Comparison of ENCODE assay signal across 16 mouse cellular contexts in the genomic region with DNA sequence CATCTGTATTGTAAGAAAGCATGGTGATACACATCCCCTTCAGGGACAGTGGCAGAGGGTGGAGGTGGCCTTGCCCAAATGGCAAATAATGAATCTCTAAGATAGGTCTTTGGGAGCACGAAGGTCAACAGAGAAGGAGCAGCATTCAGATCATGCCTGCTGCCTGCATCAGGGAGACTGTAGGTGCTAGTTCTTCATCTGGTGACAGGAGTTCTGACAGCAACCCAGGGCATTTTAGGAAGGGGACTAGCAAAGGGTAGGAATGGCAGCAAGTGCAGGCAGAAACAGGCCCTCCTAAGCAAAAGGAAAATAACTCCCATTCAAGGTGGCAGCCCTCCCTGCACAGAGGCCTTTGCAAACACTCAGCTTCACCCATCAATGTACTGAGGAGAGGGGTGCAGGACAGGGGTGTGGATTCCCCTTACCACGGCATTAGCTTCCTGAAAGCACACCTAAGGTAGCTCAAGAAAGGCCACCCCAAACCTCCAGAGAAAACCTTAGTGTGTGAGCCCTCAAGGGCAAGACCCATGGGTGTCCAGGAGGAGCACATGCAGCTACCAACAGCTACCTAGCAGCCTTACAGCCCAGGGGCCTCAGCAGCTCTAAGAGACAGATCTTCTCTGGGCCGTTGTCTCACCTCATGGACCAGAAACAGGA. TPM values are rescaled to one million over a fixed set of nuclear protein-coding genes. Genes with fewer than 3 reads are reported as not detected.
DNase-seq lines count a peak whose midpoint lies in the region; ATAC-seq and TF ChIP-seq lines count a peak whose summit lies in the region.
"Had no signal": no experiment of that assay in that cellular context is flagged by ENCODE, and none has a peak within 500 bp of the region (broad histone marks: within the 10 kb centered on the region; RNA-seq: fewer than 3 reads in every experiment).

No protein-coding gene starts in this region.

- H3K36me3 ChIP-seq in intestine, embryonic 16.5 days (ENCODE audit: control insufficient read depth, insufficient read depth, low read length), result no peaks in the 10 kb centered on the region
- no peaks in the 10 kb centered on the region for H3K36me3 ChIP-seq in intestine, embryonic 15.5 days
- no peaks in the 10 kb centered on the region for H3K36me3 ChIP-seq in lung, embryonic 14.5 days (ENCODE audit: insufficient read depth)
- no peaks in the 10 kb centered on the region for H3K36me3 ChIP-seq in embryonic facial prominence, embryonic 10.5 days (replicated peaks)
- H3K36me3 ChIP-seq: limb, embryonic 13.5 days; liver, embryonic 15.5 days had no signal

- H3K27ac ChIP-seq in gastrocnemius, adult 2 months, result peak overlapping the region; percentile 91
- no peak overlapping the region for H3K27ac ChIP-seq in intestine, embryonic 16.5 days (ENCODE audit: low read length)
- H3K27ac ChIP-seq in intestine, embryonic 15.5 days, result no peak overlapping the region
- no peak overlapping the region for H3K27ac ChIP-seq in lung, embryonic 14.5 days (ENCODE audit: low read depth)
- H3K27ac ChIP-seq in embryonic facial prominence, embryonic 10.5 days (replicated peaks), result peak overlapping the region; percentile 27
- H3K27ac ChIP-seq: limb, embryonic 13.5 days; liver, embryonic 15.5 days had no signal

- intact Hi-C loops in gastrocnemius, adult 2 months (cut with DNase I), result no loop called here

- WGBS in intestine, embryonic 16.5 days, result 67% methylated on average over 3 of the region's 3 CpGs
- 73% methylated on average over 3 of the region's 3 CpGs for WGBS in intestine, embryonic 15.5 days
- WGBS in lung, embryonic 14.5 days, result 64% methylated on average over 3 of the region's 3 CpGs
- WGBS in embryonic facial prominence, embryonic 10.5 days, result 73% methylated on average over 3 of the region's 3 CpGs

- H3K4me1 ChIP-seq in intestine, embryonic 16.5 days (ENCODE audit: control insufficient read depth, insufficient read depth, low read length), result peaks cover 71% of the 10 kb centered on the region
- peaks cover 62% of the 10 kb centered on the region for H3K4me1 ChIP-seq in intestine, embryonic 15.5 days (replicated peaks)
- peaks cover 19% of the 10 kb centered on the region for H3K4me1 ChIP-seq in lung, embryonic 14.5 days (ENCODE audit: insufficient read depth)
- peaks cover 82% of the 10 kb centered on the region for H3K4me1 ChIP-seq in embryonic facial prominence, embryonic 10.5 days

- DNase-seq in gastrocnemius, adult 2 months, result no peak
- DNase-seq in gastrocnemius, adult 18-20 months (ENCODE audit: low spot score), result no peak
- DNase-seq in lung, embryonic 14.5 days, result no peak
- no peak for DNase-seq in lung, postnatal 10 days
- no peak for DNase-seq in embryonic facial prominence, embryonic 10.5 days (ENCODE audit: low spot score)
- DNase-seq in cerebellum, postnatal 10 days, result no peak
- DNase-seq: adrenal gland, postnatal 36 days; cerebellum, postnatal 14 days; layer of hippocampus, adult 9-11 months had no signal

- peak overlapping the region; percentile 73 for H3K4me3 ChIP-seq in gastrocnemius, adult 2 months
- no peak overlapping the region for H3K4me3 ChIP-seq in intestine, embryonic 16.5 days (ENCODE audit: low read length)
- no peak overlapping the region for H3K4me3 ChIP-seq in intestine, embryonic 15.5 days (replicated peaks)
- H3K4me3 ChIP-seq in lung, embryonic 14.5 days (ENCODE audit: low read depth, low read length), result no peak overlapping the region
- H3K4me3 ChIP-seq in embryonic facial prominence, embryonic 10.5 days, result no peak overlapping the region
- H3K4me3 ChIP-seq: myocyte had no signal

- no peak for ATAC-seq in intestine, embryonic 16.5 days
- no peak for ATAC-seq in intestine, embryonic 15.5 days
- ATAC-seq in lung, embryonic 14.5 days (ENCODE audit: insufficient read depth), result no peak
- ATAC-seq: forebrain, embryonic 16.5 days had no signal

- H3K4me2 ChIP-seq in intestine, embryonic 16.5 days (ENCODE audit: low read depth, low read length), result no peak overlapping the region
- no peak overlapping the region for H3K4me2 ChIP-seq in intestine, embryonic 15.5 days (replicated peaks)
- H3K4me2 ChIP-seq in lung, embryonic 14.5 days, result no peak overlapping the region

- peak overlapping the region; percentile 75 for H3K9ac ChIP-seq in intestine, embryonic 16.5 days (ENCODE audit: low read depth, low read length)
- H3K9ac ChIP-seq in intestine, embryonic 15.5 days, result no peak overlapping the region
- 0 out of 2 replicates have a peak overlapping the region, but pooled peaks have one; percentile 43 for H3K9ac ChIP-seq in lung, embryonic 14.5 days
- H3K9ac ChIP-seq: liver, embryonic 15.5 days had no signal

- no peaks in the 10 kb centered on the region for H3K9me3 ChIP-seq in intestine, embryonic 16.5 days (ENCODE audit: control insufficient read depth, low read length)
- no peaks in the 10 kb centered on the region for H3K9me3 ChIP-seq in intestine, embryonic 15.5 days
- H3K9me3 ChIP-seq in lung, embryonic 14.5 days (ENCODE audit: low read depth, low read length), result no peaks in the 10 kb centered on the region
- H3K9me3 ChIP-seq in embryonic facial prominence, embryonic 10.5 days, result no peaks in the 10 kb centered on the region
- H3K9me3 ChIP-seq: limb, embryonic 13.5 days; liver, embryonic 15.5 days had no signal

- H3K27me3 ChIP-seq in intestine, embryonic 16.5 days (replicated peaks; ENCODE audit: control insufficient read depth, insufficient read depth, low read length), result no peaks in the 10 kb centered on the region
- H3K27me3 ChIP-seq in intestine, embryonic 15.5 days (replicated peaks), result no peaks in the 10 kb centered on the region
- H3K27me3 ChIP-seq in lung, embryonic 14.5 days (ENCODE audit: insufficient read depth, low read length), result no peaks in the 10 kb centered on the region; the same call in 1 of the 2 replicates
- H3K27me3 ChIP-seq in embryonic facial prominence, embryonic 10.5 days (replicated peaks; ENCODE audit: low read depth, poor library complexity, severe bottlenecking), result no peaks in the 10 kb centered on the region

- no peak for TF ChIP-seq CTCF in gastrocnemius, adult 2 months (IDR thresholded peaks at IDR 0.05)
- TF ChIP-seq CTCF in lung, embryonic 14.5 days (IDR thresholded peaks at IDR 0.05; ENCODE audit: low read depth), result no peak

RNA-seq across cellular contexts. Expression of a gene that starts 4.9 kb away (rescaled TPM):
- total RNA-seq in gastrocnemius, adult 2 months (2021), result 10 to 100 TPM in 1 of 2 experiments, 1 to 10 TPM in 1; 8.9 to 12.4 TPM
- total RNA-seq in gastrocnemius, adult 18-20 months (2021), result 10 to 100 TPM in 1 of 2 experiments, 1 to 10 TPM in 1; 6.2 to 11.5 TPM
- 5.5 and 7.0 TPM in 2 replicates for polyA plus RNA-seq in intestine, embryonic 16.5 days (2015; fragmentation: Nextera tagmentation; extraction: Ambion mirVana)
- 9.0 and 11.4 TPM in 2 replicates for polyA plus RNA-seq in intestine, embryonic 15.5 days (2015; fragmentation: Nextera tagmentation; extraction: Ambion mirVana)
- 7.8 and 9.4 TPM in 2 replicates for polyA plus RNA-seq in lung, embryonic 14.5 days (2014; fragmentation: Nextera tagmentation; extraction: Ambion mirVana)
- polyA plus RNA-seq in embryonic facial prominence, embryonic 10.5 days (2016; fragmentation: Nextera tagmentation; extraction: Ambion mirVana), result 12.1 and 18.1 TPM in 2 replicates

RNA-seq across cellular contexts. Expression of a gene that starts 55.9 kb away (rescaled TPM):
- under 1 TPM; 0.10 to 0.20 TPM for total RNA-seq in gastrocnemius, adult 2 months (2021)
- total RNA-seq in gastrocnemius, adult 18-20 months (2021), result under 1 TPM; 0.17 to 0.34 TPM
- polyA plus RNA-seq in intestine, embryonic 16.5 days (2015; fragmentation: Nextera tagmentation; extraction: Ambion mirVana), result 3.0 and 3.5 TPM in 2 replicates
- 3.3 and 3.5 TPM in 2 replicates for polyA plus RNA-seq in intestine, embryonic 15.5 days (2015; fragmentation: Nextera tagmentation; extraction: Ambion mirVana)
- polyA plus RNA-seq in lung, embryonic 14.5 days (2014; fragmentation: Nextera tagmentation; extraction: Ambion mirVana), result 2.8 and 3.7 TPM in 2 replicates
- 2.6 and 3.3 TPM in 2 replicates for polyA plus RNA-seq in embryonic facial prominence, embryonic 10.5 days (2016; fragmentation: Nextera tagmentation; extraction: Ambion mirVana)
- total RNA-seq: megakaryocyte progenitor cell, adult 5-6 weeks had no signal

Comparison
In these comparisons a context has a peak if more than half of its experiments do, and no peak if none do; other contexts are left out.
1. H3K27ac ChIP-seq: peak in gastrocnemius, adult 2 months (single experiment) and embryonic facial prominence, embryonic 10.5 days (single experiment); none in intestine, embryonic 16.5 days (single experiment), intestine, embryonic 15.5 days (single experiment) and lung, embryonic 14.5 days (single experiment).